Mouse (Mus musculus): ENCODE measurements around the gene Elavl2. TPM values are rescaled to one million over a fixed set of nuclear protein-coding genes. Genes with fewer than 3 reads are reported as not detected.

Elavl2 gene
- total RNA-seq (2021) = 100 to 1,000 TPM; 107 to 109 TPM

DNA sequence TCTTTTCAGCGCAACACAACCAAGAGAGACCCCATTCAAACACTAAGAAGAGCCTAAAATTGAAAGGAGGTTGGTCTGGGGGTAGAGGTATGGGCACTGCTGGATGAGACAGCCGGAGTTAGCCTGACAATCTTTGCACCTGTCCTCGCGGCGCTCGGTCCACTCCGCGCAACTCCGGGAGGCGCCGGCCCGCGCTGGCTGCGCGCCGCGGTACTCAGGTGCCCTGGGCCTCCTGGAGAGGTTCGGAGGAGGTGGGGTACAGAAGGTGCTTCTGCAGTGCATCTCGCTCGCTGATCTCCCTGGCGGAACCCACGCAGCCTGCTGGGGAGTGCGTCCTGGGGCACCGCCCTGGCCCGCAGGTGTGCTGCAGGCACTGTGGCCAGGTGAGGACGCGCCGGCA, at the start of gene Elavl2:
TSS of gene Elavl2 (minus strand) at position 363 of the 400 bp plus-strand sequence.
- DNase-seq (ENCODE audit: low spot score in 2 of 2) = no peak
- intact Hi-C loops (cut with DNase I) = no loop called here

DNA sequence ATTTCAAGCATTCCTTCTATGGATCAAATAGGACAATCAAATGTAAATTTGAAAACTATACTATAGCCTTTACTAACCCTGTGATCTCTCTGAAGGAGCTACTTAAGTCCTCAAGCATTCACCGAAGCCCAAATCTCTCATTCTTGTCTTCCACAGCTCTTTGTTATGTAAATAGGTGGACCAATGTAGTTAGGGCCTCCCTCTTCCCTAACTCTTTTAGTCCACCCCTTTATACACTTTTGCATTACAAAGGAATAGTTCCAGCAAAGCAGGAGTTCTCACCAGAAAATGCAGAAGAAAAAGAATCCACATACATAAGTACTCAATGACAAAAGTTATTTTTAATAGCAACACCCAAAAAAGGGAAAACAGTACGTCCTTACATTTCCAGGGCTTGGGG, 47.3 kb upstream of the Elavl2 start:
- intact Hi-C loops (cut with DNase I) = no loop called here
- no peak for DNase-seq (ENCODE audit: low spot score in 2 of 2)

DNA sequence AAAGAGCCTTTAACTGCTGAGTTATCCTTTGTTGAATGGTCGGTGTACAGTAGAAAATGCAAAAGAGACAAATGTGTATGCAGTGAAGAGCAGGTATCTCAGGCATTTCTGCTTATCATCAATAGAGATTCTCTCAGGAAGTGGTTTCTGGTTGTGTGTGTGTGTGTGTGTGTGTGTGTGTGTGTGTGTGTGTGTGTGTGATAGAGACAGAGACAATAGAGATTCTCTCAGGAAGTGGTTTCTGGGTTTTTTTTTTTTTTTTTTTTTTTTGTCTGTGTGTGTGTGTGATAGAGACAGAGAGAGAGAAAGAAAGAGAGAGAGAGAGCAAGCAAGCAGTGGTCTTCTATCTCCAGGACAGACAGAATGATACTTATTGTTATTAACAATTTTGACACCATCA, 15.0 kb upstream of the Elavl2 start:
- intact Hi-C loops (cut with DNase I) = no loop called here
- no peak for DNase-seq (ENCODE audit: low spot score in 2 of 2)

DNA sequence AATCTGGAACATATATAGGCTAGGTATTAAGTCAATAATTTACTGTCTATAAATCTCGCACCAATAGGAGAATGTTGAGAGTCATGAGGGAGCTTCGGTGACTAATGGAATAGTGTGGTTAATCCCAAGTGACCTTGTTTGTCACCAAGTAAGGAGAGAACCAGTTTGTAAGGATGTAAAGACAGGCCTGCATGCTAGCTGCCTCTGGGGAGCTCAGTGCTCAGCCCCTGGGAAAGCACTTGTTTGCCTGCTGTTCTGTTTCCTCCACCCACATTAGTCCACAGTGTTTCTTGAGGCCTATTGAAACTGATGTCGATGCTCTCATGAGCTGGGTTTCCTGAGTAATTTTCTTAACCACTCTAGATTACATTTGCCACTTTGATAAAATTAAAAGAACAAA, 4.5 kb upstream of the Elavl2 start:
- DNase-seq (ENCODE audit: low spot score in 2 of 2) = no peak
- intact Hi-C loops (cut with DNase I) = no loop called here

DNA sequence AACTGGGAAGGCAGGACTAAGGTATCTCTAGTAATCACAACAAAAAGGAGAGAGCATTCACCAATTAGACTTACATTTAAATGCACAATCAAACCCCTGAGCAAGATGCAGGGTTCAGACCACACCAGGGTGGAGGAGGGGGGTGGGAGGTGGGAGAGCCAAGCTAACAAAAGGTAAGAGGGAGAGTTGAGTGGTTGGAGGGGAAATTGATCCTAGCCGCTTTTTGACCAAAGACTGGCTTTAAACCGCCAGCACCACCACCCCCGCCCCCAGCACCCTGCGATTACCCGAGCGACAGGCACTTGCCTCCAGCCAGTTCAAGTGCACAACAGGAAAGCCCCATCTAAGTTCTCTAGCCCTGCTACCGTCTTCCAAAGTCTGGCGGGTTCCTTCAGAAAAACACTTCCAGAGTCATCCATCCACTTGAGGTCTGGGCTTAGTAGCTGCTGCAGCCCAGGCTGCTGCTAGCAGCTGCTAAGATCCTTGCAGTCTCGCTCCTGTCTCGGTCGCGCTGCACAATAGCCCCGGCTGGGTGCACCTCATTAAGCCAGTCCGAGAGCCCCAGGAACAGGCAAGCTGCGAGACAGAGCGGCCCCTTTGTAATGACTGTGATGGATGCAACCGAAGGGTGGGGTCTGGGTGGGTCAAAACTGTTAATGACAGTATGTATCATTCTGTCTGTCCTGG, 932 bp downstream of the Elavl2 start:
- DNase-seq (ENCODE audit: low spot score in 2 of 2) = peak in 1 of 2 experiments; percentile 25
- intact Hi-C loops (cut with DNase I) = no loop called here

DNA sequence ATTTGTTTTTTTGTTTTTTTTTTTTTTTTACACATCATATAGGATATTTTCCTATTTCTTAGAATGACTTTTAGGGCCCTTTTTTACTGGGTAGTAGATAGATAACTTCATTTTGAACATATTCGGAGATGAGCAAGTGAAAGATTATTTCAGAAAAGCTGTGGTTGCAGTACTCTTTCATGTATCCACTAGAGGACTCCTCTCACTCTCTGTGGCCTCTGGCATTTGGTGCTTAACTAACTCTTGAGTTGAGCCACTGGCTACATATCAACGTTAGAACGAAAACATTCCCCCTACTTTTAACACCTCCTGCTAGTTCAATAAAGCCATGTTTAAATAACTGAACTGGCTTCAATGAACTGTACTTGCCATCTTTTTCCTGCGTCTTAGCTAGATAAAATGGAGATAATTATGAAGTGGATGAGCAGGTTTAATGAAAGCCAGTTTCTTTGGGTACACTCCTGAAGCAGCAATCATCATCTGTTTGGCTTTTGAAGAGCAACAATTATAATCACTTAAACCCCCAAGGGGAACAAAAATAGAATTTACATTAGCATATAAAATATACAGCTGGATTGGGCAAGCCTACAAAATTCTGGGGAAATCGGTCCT, 8.5 kb downstream of the Elavl2 start:
- intact Hi-C loops (cut with DNase I) = no loop called here

DNA sequence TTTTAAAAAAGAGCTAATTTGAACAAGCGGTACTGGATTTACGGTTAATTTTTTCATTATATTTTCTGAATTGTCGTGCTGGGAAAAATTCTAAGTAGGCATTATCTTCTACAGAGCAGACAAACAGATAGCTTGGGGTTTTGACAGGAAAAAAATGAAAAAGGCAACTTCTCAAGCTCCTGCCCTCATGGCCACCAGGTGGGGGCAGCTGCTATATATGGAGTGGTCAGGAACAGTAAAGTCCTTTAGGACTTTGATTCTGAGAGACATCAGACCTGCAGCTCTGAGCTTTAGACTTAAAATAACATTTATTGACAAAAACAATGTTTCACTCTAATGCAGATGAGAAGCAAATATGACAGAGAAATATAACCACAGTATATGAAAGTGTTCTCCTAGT, 12.9 kb downstream of the Elavl2 start:
- intact Hi-C loops (cut with DNase I) = no loop called here
- no peak for DNase-seq (ENCODE audit: low spot score in 2 of 2)

More for the DNA sequence above, 8.5 kb downstream of the Elavl2 start:
- DNase-seq (ENCODE audit: low spot score in 2 of 2) = peak in 1 of 2 experiments; percentile 11

DNA sequence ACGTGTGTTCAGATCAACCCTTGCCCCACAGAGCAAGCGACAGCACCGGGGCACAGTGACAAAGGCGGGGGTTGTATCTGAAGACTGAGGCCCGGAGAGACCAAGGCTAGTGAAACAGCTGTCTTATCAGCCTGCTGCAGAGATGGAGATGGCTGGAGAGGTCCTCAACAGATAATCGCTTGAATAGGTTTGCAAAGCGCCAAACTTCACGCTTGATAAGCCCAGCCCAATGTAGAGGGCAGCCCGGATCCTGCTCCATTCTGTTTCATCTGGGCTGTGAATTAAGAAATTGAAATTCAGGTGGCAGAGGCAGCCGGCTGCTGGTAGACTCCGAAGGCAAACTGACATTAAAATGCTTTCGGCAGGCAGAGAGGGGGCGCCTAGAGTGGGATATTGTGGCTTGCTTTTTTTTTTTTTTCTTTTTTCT, 19.4 kb downstream of the Elavl2 start:
- intact Hi-C loops (cut with DNase I) = no loop called here
- no peak for DNase-seq (ENCODE audit: low spot score in 2 of 2)

DNA sequence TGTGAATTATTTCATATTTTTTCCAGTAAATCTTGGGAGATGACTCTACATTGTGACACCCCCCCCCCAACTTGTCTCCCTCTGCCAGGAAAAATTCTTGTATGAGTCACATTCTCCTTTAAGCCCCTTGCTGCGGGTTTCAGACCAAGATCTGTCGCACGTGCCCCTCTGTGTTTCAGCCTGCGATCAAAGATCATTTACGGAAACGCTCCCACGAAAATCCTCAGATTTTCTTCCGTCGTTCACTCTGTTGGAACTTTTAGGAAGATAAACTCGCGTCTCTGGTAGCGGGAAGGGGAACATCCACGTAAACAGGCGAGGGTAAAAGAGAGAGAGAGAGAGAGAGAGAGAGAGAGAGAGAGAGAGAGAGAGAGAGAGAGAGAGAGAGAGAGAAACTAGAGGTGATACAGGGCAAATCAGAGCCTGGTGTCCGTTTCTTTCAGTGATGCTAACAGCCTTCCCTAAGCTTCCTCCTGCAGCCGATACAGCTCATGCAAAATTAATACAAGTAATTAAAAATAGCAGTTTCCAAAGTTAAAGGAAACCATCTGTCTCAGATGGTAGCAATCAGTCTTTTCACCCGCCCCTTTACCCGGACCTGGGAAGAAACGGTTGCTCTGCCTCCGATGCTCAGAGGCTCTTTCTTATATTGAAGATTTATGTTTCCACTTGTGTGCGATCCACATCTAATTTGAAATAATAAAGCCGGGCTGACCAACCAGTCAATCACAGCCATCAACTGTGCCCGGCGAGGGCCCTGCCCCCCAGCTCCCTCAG, 20.1 kb downstream of the Elavl2 start:
- no peak for DNase-seq (ENCODE audit: low spot score in 2 of 2)
- intact Hi-C loops (cut with DNase I) = no loop called here

DNA sequence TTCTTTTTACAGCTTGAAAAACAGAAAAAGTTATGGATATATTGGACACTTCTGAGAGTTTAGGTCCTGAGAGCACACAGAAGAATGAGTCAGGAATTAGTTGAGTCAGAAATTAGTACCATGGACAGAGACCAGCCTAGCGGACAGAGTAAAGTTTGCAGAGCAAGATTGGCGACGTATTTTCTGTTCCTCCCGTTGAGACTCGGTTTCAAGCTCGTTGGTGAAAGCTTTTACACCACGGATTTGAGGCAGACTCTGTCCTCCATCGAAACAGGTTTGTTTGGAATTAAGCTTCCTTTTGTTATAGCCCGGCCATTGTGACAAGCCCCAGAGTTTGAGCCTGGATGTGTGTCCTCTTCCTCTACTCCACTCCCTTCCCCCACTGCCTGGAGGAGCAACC, 21.0 kb downstream of the Elavl2 start:
- DNase-seq (ENCODE audit: low spot score in 2 of 2) = no peak
- intact Hi-C loops (cut with DNase I) = loop anchor here (5.0 to 10.0 kb wide), 4 partner anchors 115 to 1495 kb away; no protein-coding TSS in a partner anchor

DNA sequence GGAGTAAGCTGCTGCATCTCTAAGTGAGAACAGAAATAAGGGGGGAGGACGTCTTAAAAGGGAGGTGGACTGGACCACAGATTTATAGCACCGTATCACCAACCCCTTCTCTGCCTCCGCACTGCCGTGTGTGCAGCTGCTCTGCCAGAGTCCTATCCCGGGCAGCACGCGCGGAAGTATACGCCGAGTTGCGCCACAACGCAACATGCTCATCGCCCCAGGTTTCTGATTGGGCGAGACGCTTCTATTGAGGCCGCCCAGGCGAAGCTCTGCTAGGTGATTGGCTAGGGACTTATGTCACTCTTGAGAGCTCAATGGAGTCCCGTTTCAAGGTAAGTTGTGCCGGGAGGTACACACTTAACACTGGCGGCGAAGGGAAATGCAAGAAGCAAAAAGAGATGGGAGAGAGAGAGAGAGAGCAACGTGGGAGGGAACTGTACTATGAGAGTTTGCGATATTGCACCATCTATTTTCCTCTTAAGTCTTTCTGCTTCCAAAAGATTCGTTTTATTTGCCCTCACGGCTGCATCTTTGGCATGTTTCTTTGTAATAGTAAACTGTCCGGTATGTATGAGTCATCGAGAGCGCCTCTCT, 24.2 kb downstream of the Elavl2 start:
- intact Hi-C loops (cut with DNase I) = loop anchor here (5.0 to 10.0 kb wide), 4 partner anchors 112 to 1492 kb away; no protein-coding TSS in a partner anchor
- DNase-seq (ENCODE audit: low spot score in 2 of 2) = peak; percentile 99

DNA sequence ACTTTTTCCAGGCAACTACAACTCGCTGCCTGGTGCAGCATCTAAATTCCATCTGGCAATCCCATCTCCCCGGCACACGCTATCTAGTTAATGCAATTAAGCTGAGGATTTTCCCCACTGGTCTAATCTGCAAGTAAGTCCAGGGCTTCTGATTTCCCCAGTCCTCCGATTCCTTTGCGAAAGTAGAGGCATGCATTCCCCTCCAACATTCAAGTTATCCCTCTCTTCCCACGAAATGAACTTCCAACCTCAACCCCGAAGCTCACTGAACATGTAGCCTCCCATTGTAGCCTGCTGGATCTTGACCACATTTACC, 25.3 kb downstream of the Elavl2 start:
- DNase-seq (ENCODE audit: low spot score in 2 of 2) = peak in 1 of 2 experiments; percentile 37
- intact Hi-C loops (cut with DNase I) = loop anchor here (5.0 to 10.0 kb wide), 4 partner anchors 111 to 1491 kb away; no protein-coding TSS in a partner anchor

DNA sequence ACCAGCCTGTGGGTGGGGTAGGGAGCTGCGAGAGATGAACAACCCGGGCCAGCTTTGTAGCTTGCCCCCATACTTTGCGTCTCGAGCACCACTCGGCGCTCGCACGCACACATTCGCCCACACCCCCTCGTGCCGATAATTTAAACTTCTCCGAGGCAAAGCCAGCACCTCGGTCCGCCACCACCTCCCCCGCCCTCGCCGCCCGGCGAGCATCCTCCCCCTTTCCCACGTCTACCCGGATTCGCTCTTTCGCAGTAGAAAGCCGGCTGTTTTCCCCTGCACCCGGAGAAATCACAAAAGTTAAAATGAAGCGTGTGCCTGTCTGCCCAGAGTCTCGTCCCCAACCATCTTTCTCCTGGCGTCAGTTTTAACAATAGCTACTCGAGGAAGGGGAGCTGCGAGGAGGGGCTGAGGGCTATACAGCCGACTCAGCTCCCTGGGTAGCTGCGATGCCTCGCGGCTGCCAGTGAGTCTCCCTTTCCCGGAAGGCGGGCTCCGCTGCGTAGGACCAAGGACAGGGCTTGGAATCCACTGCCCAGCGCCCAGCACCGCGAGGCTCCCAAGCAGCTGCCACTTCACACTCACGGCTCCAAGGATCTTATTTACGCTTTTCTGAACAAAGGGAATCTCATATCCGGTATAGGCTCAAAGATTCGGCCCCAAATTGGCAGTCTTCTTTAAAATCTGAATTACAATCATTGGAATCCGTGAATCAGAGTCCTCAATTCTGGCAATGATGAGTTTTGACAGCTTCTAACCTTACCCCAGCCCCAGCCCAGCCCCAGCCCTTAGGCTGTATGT, 25.8 kb downstream of the Elavl2 start:
- peak; percentile 51 to 62 for DNase-seq (ENCODE audit: low spot score in 2 of 2)
- intact Hi-C loops (cut with DNase I) = loop anchor here (5.0 to 10.0 kb wide), 6 partner anchors 82 to 1490 kb away; no protein-coding TSS in a partner anchor

DNA sequence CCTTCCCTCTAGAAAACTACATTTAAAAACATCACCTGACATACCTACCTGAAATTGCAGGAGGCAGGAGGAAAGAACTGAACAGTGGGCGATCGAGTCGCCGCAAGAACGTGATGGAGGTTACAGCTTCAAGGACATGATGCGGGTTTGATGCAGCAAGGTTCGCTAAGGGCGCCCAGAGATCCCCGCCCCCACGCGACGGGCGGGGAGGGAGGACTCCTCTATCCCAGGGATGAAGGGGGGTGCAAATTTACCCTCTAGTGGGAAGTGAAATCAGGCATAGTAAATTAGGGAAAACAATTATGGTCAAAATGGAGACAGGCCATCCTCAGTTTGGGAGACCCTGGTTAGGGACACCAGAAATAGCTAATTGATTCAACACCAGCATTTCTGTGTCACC, 27.7 kb downstream of the Elavl2 start:
- intact Hi-C loops (cut with DNase I) = loop anchor here (5.0 to 10.0 kb wide), 5 partner anchors 81 to 1488 kb away; no protein-coding TSS in a partner anchor
- no peak for DNase-seq (ENCODE audit: low spot score in 2 of 2)

DNA sequence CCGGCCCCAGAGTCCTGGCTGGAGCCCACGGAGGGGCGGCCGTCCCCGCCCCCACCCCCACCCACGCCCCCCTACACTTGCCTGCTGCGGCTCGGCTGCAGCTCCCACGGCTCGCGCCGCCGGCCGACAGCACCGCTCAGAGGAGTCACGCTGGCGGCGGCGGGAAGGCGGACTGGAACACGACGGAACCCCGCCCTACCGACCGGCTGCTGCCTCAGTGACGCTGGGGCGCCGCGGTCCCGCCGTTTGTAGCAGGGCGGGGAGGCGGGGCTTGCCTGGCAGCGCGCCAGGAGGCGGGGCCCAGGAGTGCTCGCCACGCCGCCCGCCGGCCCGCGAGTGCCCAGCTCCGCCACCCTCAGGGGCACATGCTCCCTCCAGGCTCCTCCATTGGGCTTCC, 28.8 kb downstream of the Elavl2 start:
- DNase-seq (ENCODE audit: low spot score in 2 of 2) = peak; percentile 83 to 86
- intact Hi-C loops (cut with DNase I) = loop anchor here (5.0 to 10.0 kb wide), 5 partner anchors 80 to 1487 kb away; no protein-coding TSS in a partner anchor

DNA sequence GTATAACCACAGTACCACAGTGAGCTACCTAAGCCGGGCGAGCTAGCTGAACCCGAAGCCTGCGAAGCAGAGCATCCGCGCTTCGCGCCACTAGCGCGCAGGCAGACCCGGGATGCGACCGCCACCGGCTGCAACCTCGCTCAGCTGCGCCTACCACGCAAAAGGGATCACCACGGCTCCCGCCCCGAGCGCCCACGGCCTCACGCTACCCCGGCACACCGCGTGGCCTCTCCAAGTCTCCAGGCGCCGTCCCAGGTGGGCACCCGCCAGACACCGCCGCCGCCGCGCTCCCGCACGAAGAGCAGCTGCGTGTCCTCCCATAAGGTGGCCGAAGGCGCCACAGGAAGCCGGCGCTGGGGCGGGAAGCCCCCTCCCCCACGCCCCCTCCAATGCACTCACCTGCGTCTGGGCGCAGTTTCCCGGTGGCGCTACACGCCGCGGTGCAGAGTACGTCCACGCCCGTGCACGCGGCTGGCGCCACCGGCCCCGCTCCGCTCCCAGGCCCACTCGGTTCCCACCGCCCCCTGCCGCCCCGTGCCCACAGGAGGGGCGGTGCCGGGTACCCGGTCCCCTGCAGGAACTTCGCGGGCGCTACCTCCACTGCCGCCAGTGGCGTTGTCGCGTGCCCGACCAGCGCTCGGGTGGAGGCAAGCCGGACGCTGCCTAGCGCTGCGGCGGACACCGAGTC, 29.3 kb downstream of the Elavl2 start:
- intact Hi-C loops (cut with DNase I) = loop anchor here (5.0 to 10.0 kb wide), 5 partner anchors 79 to 1486 kb away; no protein-coding TSS in a partner anchor
- DNase-seq (ENCODE audit: low spot score in 2 of 2) = peak; percentile 67 to 68

DNA sequence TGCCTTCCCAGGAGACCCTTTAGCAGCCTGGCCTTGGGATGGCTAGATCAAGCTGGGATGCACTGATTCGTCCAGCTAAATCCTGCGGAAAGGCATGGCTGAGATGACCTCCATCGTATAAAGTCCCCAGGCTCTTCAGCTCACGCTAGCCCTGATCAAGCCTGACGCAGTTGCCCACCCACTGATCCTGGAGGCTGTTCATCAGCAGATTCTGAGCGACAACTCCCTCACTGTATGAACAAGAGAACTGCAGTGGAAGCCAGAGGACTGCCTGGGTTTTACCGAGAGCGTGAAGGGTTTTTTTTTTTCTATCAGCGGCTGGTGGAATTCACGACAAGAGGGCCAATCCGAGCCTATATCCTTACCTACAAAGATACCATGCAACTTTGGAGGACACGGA, 35.3 kb downstream of the Elavl2 start:
- DNase-seq (ENCODE audit: low spot score in 2 of 2) = no peak
- intact Hi-C loops (cut with DNase I) = no loop called here

DNA sequence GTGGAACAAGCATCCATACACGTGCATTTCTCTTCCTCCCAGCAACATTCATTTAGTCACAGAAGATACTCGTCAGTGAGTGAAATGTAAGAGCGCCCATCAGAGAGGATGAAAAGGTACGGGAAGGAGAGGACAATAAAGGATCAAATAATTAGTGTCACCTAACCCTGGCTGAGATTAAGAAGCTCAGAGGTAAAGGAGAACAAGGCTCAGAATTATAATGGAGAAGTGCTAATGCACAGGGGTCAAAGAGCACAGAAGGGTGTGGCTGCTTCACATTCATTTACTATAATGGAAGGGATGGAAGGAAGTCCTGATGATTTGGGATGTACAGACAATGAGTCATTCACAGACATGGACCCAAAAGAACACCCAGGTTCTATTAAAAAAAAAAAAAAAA, 36.6 kb downstream of the Elavl2 start:
- intact Hi-C loops (cut with DNase I) = no loop called here

DNA sequence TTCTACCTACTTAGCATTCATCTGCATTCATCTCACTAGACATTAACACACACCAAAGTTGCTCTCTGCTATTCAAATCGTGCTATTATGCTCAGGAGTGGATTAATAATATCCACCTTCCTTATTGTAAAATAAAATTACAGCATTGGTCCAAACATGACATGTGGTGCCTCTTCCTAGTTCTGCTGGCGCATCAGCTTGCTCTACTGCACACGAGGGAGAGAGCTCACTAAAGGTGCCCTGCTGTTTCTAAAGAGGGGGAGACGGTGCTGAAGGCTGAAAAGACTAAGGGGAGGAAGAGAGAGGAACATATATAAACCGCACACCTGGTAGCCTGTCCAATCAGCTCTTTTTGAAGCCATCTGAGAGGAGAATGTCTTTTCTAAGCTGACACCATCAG, 38.1 kb downstream of the Elavl2 start:
- intact Hi-C loops (cut with DNase I) = no loop called here

More for the DNA sequence above, 36.6 kb downstream of the Elavl2 start:
- DNase-seq (ENCODE audit: low spot score in 2 of 2) = no peak

More for the DNA sequence above, 38.1 kb downstream of the Elavl2 start:
- no peak for DNase-seq (ENCODE audit: low spot score in 2 of 2)
